Mouse (Mus musculus) midbrain, embryonic 11.5 days (tissue): ENCODE results near the gene Eps8. TPM values are rescaled to one million over a fixed set of nuclear protein-coding genes. Genes with fewer than 3 reads are reported as not detected.

Experiments used
- ATAC-seq: fragments of 200-750 bp; cut with Nextera tagmentation; 2 replicates; pipeline ENCODE4 v1.8.0; 2017; ENCODE audit warnings: moderate TSS enrichment, moderate library complexity; ENCODE audit not compliant: low FRiP score
- DNase-seq: peaks from one replicate; pipeline ENCODE4 v3.0.0; 2015; ENCODE audit warnings: low spot score; ENCODE audit errors: missing footprints
- H3K27ac ChIP-seq: fragments of 300-500 bp; sonication (generic); 2 replicates; pipeline ENCODE4 v1.5.1; 2014; ENCODE audit warnings: low read depth, low read length
- H3K27me3 ChIP-seq: fragments of 300-500 bp; sonication (generic); 2 replicates; pipeline ENCODE4 v1.6.1; 2014; ENCODE audit warnings: mild to moderate bottlenecking, low read length, moderate library complexity, mixed read lengths; ENCODE audit not compliant: control insufficient read depth, insufficient read depth
- H3K36me3 ChIP-seq: fragments of 300-500 bp; sonication (generic); 2 replicates; pipeline ENCODE4 v1.6.1; 2014; ENCODE audit warnings: mild to moderate bottlenecking, low read length, moderate library complexity, mixed read lengths; ENCODE audit not compliant: control insufficient read depth, insufficient read depth
- H3K4me1 ChIP-seq: fragments of 300-500 bp; sonication (generic); 2 replicates; pipeline ENCODE4 v1.6.1; 2014; ENCODE audit warnings: low read length; ENCODE audit not compliant: control insufficient read depth, insufficient read depth
- H3K4me2 ChIP-seq: fragments of 300-500 bp; sonication (generic); 2 replicates; pipeline ENCODE4 v1.6.1; 2014; ENCODE audit warnings: mild to moderate bottlenecking, moderate library complexity
- H3K4me3 ChIP-seq: fragments of 300-500 bp; sonication (generic); 2 replicates; pipeline ENCODE4 v1.5.1; 2014; ENCODE audit warnings: low read depth, low read length
- H3K9ac ChIP-seq: fragments of 300-500 bp; sonication (generic); 2 replicates; pipeline ENCODE4 v1.6.1; 2014; ENCODE audit warnings: low read length
- H3K9me3 ChIP-seq: fragments of 300-500 bp; sonication (generic); 2 replicates; pipeline ENCODE4 v1.6.1; 2016; ENCODE audit warnings: low read length; ENCODE audit not compliant: control insufficient read depth
- WGBS: fragments of 180-500 bp; shearing (Covaris S2); extraction: QIAGEN DNeasy Blood & Tissue Kit; methylation state at CpG from one replicate; pipeline ENCODE4 v1.1.7; 2014; 5-methylcytosine and 5-hydroxymethylcytosine counted together
- polyA plus RNA-seq: library from polyadenylated mRNA; unstranded; fragments of >200 nt; fragmentation: Nextera tagmentation; extraction: Ambion mirVana; gene quantifications from 2 replicates; pipeline ENCODE4 v1.2.1, GENCODE M21; 2014

The Eps8 gene
- polyA plus RNA-seq, 1 experiment from 2014 or later, result 6.8 TPM

DNA sequence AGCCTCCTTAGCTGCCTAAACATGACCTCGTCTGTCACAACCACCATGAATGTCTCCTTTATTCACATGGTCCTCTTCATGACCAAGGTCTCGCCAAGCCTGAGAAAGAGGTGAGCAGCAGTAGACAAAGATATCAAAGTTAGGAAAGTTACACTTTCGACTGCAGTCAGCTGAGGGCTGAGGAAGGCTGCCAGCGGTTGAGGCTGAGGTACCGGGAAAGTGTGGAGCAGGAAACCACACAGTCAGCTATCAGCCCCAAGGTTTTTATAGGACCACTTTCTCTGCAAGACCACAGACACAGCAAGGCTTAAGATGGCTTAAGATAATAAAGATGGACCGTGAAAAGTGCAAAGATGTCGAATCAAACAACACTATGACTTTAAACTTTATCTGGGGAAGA, 17.2 kb downstream of the Eps8 start:
- DNase-seq, result peak; percentile 33
- no peaks in the 10 kb centered on the region for H3K9me3 ChIP-seq
- WGBS, result 77% methylated on average over 7 of the region's 7 CpGs
- H3K36me3 ChIP-seq, result no peaks in the 10 kb centered on the region
- H3K9ac ChIP-seq, result no peak overlapping the region
- H3K4me1 ChIP-seq, result no peaks in the 10 kb centered on the region
- no peak overlapping the region for H3K4me2 ChIP-seq
- ATAC-seq, result no peak
- H3K27ac ChIP-seq, result no peak overlapping the region
- H3K27me3 ChIP-seq, result no peaks in the 10 kb centered on the region
- no peak overlapping the region for H3K4me3 ChIP-seq

DNA sequence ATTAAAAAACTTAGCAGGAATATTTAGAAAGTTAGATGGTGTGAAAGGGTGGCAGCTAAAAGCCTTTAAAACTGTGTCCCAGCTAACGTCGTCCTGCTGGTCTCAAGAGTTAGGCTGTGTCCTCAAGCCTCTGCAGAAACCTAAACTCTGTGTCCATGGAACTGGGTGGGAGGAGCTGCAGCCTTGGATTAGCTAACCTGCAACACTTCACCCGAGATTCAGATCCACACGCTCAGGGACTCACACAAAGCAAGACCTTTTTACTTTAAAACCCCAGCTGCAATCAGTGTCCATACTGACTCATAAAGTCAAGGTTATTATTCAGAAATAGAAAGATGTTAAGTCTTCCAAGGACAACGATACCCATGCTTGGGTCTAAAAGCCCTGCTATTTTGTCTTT, 18.5 kb downstream of the Eps8 start:
- Histone ChIP-seq H3K9ac (no peak overlapping the region), H3K4me2 (no peak overlapping the region), H3K4me1 (no peaks in the 10 kb centered on the region), H3K27ac (no peak overlapping the region), H3K9me3 (no peaks in the 10 kb centered on the region), H3K27me3 (no peaks in the 10 kb centered on the region), H3K36me3 (no peaks in the 10 kb centered on the region), H3K4me3 (no peak overlapping the region)
- ATAC-seq (no peak), DNase-seq (no peak)
- 77% methylated on average over 5 of the region's 5 CpGs for WGBS

- WGBS, result 53% methylated on average over 4 of the region's 4 CpGs
- no peak overlapping the region for H3K4me2 ChIP-seq
Observed at GRCm38 (mm10) chr6:137633626-137634025, 21.1 kb downstream of the Eps8 start.

GRCm38 (mm10) chr6:137633121-137633520, 21.6 kb downstream of the Eps8 start:
- no peaks in the 10 kb centered on the region for H3K27me3 ChIP-seq
- ATAC-seq (no peak), DNase-seq (no peak)
- peaks cover 3% of the 10 kb centered on the region; the same call in 1 of the 2 replicates for H3K4me1 ChIP-seq
- 87% methylated on average over 8 of the region's 8 CpGs for WGBS
- H3K9me3 ChIP-seq, result no peaks in the 10 kb centered on the region
- H3K9ac ChIP-seq, result no peak overlapping the region
- H3K27ac ChIP-seq, result no peak overlapping the region
- H3K4me3 ChIP-seq, result no peak overlapping the region
- H3K36me3 ChIP-seq, result no peaks in the 10 kb centered on the region
- no peak overlapping the region for H3K4me2 ChIP-seq

More at GRCm38 (mm10) chr6:137633626-137634025, 21.1 kb downstream of the Eps8 start:
- Histone ChIP-seq H3K9me3 (no peaks in the 10 kb centered on the region), H3K36me3 (no peaks in the 10 kb centered on the region), H3K27ac (no peak overlapping the region), H3K27me3 (no peaks in the 10 kb centered on the region), H3K9ac (no peak overlapping the region), H3K4me3 (no peak overlapping the region), H3K4me1 (peaks cover 3% of the 10 kb centered on the region; the same call in 1 of the 2 replicates)
- ATAC-seq (no peak), DNase-seq (no peak)

- 0 out of 2 replicates have a peak, but pooled peaks have one; percentile 28 for ATAC-seq
Observed at GRCm38 (mm10) chr6:137630387-137630786, 24.3 kb downstream of the Eps8 start.

DNA sequence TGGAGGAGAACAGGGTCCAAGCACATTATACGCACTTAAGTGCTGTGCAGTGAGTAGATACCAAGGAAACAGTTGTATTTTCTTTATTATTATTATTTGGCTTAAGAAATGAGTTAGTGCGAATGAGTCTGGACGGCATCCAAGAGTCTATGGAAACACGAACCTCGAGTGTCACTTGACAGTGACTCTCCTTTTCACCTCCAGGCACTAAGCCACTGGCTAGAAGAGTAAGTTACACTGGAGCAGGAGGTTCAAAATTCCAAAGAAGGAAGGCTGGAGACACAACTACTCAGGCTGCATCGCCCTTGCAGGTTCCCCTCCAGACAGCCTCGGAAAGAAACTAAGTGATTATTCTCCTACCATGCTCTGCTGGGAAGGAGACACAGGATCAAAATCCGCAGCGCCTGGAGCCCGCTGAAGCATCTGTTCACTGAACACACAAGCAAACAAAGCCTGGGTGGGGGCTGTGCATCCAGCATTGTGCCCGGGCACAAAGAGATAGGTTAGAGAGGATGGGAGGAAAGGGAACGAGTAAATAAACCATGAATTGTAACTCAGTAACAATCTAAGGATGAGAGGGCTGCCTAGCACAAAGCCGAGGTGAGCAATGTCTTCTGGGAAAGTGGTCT, 25.0 kb downstream of the Eps8 start:
- Histone ChIP-seq H3K27me3 (no peaks in the 10 kb centered on the region), H3K4me3 (no peak overlapping the region), H3K9me3 (no peaks in the 10 kb centered on the region), H3K27ac (0 out of 2 replicates have a peak overlapping the region, but pooled peaks have one; percentile 5), H3K9ac (no peak overlapping the region), H3K36me3 (no peaks in the 10 kb centered on the region), H3K4me1 (peaks cover 3% of the 10 kb centered on the region; the same call in 1 of the 2 replicates), H3K4me2 (no peak overlapping the region)
- peak; percentile 82 for ATAC-seq
- DNase-seq, result no peak
- 52% methylated on average over 13 of the region's 13 CpGs for WGBS

More at GRCm38 (mm10) chr6:137630387-137630786, 24.3 kb downstream of the Eps8 start:
- no peak overlapping the region for H3K4me2 ChIP-seq
- no peak overlapping the region for H3K27ac ChIP-seq
- H3K27me3 ChIP-seq, result no peaks in the 10 kb centered on the region
- H3K9me3 ChIP-seq, result no peaks in the 10 kb centered on the region
- no peak overlapping the region for H3K4me3 ChIP-seq
- DNase-seq, result no peak
- peaks cover 3% of the 10 kb centered on the region; the same call in 1 of the 2 replicates for H3K4me1 ChIP-seq
- H3K36me3 ChIP-seq, result no peaks in the 10 kb centered on the region
- H3K9ac ChIP-seq, result no peak overlapping the region
- 90% methylated on average over 13 of the region's 13 CpGs for WGBS

- DNase-seq, result no peak
- ATAC-seq, result no peak
- Histone ChIP-seq H3K4me3 (no peak overlapping the region), H3K4me1 (peaks cover 3% of the 10 kb centered on the region; the same call in 1 of the 2 replicates), H3K27me3 (no peaks in the 10 kb centered on the region), H3K4me2 (no peak overlapping the region), H3K27ac (no peak overlapping the region), H3K9ac (no peak overlapping the region), H3K36me3 (no peaks in the 10 kb centered on the region), H3K9me3 (no peaks in the 10 kb centered on the region)
- 93% methylated on average over 6 of the region's 6 CpGs for WGBS
Observed at GRCm38 (mm10) chr6:137628715-137629114, 26.0 kb downstream of the Eps8 start.

GRCm38 (mm10) chr6:137621021-137621420, 33.7 kb downstream of the Eps8 start:
- no peak for ATAC-seq
- WGBS, result 63% methylated on average over 2 of the region's 2 CpGs
- DNase-seq, result no peak

GRCm38 (mm10) chr6:137613903-137614302, 40.8 kb downstream of the Eps8 start:
- no peak overlapping the region for H3K27ac ChIP-seq
- H3K4me2 ChIP-seq, result no peak overlapping the region
- no peaks in the 10 kb centered on the region for H3K27me3 ChIP-seq
- no peaks in the 10 kb centered on the region for H3K36me3 ChIP-seq
- DNase-seq (no peak), ATAC-seq (no peak)
- no peaks in the 10 kb centered on the region for H3K9me3 ChIP-seq
- H3K4me3 ChIP-seq, result no peak overlapping the region
- H3K9ac ChIP-seq, result no peak overlapping the region
- no peaks in the 10 kb centered on the region for H3K4me1 ChIP-seq
- WGBS, result 65% methylated on average over 4 of the region's 4 CpGs

More at GRCm38 (mm10) chr6:137621021-137621420, 33.7 kb downstream of the Eps8 start:
- no peak overlapping the region for H3K4me2 ChIP-seq
- no peak overlapping the region for H3K4me3 ChIP-seq
- H3K9ac ChIP-seq, result no peak overlapping the region
- no peaks in the 10 kb centered on the region for H3K27me3 ChIP-seq
- H3K36me3 ChIP-seq, result no peaks in the 10 kb centered on the region
- H3K4me1 ChIP-seq, result no peaks in the 10 kb centered on the region
- H3K9me3 ChIP-seq, result no peaks in the 10 kb centered on the region
- no peak overlapping the region for H3K27ac ChIP-seq
